Mouse (Mus musculus) brain, embryonic 14.5 days (tissue): ENCODE measurements around the gene Hrh1. TPM values are rescaled to one million over a fixed set of nuclear protein-coding genes. Genes with fewer than 3 reads are reported as not detected.
A peak's percentile ranks its signal among the peaks of the same experiment; 100 is the strongest.
"Not testable (repeated sequence)": the region's sequence is repeated elsewhere in the genome, so short reads cannot be mapped to it uniquely, and the experiment has no call there.

Experiments used
- DNase-seq: peaks from one replicate; pipeline ENCODE4 v3.0.0-alpha.2; 2011; ENCODE audit warnings: low read depth
- CTCF ChIP-seq: fragments of 200-500 bp; IDR thresholded peaks from 2 replicates; pipeline ENCODE4 v1.5.1; 2012; ENCODE audit warnings: inconsistent platforms, mild to moderate bottlenecking, moderate library complexity, borderline replicate concordance; ENCODE audit not compliant: insufficient read depth, insufficient read length; ENCODE audit errors: extremely low read depth
- POLR2A ChIP-seq: fragments of 200-500 bp; IDR thresholded peaks from 2 replicates; pipeline ENCODE4 v1.6.1; 2012; ENCODE audit warnings: mild to moderate bottlenecking, inconsistent platforms, borderline replicate concordance; ENCODE audit not compliant: poor library complexity, insufficient read depth, insufficient read length, severe bottlenecking; ENCODE audit errors: extremely low read depth
- polyA plus RNA-seq: library from polyadenylated mRNA; depleted of rRNA; stranded (reverse); fragments of >200 nt; gene quantifications from 2 replicates; pipeline ENCODE4 v1.2.3, GENCODE M21; 2012; rRNA removed

The Hrh1 gene
- polyA plus RNA-seq, 1 experiment, result 0.42 TPM

DNA sequence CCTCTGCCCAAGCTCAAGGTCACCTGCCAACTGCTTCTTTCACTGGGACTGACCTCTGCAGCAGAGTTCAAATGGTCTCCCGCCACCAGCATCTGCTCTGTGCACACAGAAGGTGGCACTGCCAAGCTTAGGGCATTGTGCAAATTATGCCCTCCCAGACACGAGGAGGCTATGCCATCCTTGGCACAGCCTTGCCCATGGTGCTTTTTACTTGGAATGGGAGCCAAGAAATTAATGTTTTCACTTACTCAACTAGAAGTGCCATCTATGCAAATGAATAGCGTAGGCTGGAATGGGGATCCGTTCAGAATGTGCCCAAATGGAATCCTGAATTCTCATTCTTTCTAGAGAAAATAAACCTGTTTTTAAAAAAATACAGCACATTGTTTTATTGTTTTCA lies 77.2 kb downstream of the Hrh1 start:
- DNase-seq, result peak; percentile 17
- TF ChIP-seq CTCF (no peak), POLR2A (no peak)

DNA sequence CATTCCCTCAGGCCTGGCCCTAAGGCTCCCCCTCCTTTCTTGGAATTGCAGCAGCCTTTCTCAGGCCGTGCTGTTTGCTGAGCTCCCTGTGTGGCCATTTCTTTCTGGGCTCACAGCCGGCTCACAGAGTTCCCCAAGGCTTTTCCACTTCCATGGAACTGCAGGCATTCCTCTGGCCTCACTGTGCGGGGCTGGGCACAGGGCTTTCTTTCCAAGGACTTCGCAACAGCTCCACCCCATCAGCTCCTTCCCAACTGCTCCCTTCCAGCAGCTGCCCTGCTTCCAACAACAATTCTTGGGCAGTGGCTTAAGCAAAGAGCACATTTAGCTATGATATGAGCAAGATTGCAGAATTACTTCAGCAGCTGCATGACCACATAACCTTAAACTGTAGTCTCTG lies 81.0 kb downstream of the Hrh1 start:
- peak; percentile 16 for DNase-seq
- TF ChIP-seq CTCF, result no peak
- no peak for TF ChIP-seq POLR2A

DNA sequence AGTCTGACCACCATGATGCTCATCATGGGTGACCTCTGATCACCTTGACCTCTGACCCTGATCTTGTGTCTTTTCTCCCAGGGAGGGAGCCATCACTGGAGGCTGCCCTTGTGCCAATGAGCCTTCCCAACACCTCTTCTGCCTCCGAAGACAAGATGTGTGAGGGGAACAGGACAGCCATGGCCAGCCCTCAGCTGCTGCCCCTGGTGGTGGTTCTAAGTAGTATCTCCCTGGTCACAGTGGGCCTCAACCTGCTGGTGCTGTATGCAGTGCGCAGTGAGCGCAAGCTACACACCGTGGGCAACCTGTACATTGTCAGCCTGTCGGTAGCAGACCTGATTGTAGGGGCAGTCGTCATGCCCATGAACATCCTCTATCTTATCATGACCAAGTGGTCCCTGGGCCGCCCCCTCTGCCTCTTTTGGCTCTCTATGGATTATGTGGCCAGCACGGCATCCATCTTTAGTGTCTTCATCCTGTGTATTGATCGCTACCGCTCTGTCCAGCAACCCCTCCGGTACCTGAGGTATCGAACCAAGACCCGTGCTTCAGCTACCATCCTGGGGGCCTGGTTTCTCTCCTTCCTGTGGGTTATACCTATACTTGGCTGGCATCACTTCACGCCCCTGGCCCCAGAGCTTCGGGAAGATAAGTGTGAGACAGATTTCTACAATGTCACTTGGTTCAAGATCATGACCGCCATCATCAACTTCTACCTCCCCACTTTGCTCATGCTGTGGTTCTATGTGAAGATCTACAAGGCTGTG lies 82.1 kb downstream of the Hrh1 start:
- TF ChIP-seq CTCF (peak; percentile 45; the same call in 1 of the 2 replicates), POLR2A (no peak)
- DNase-seq, result no peak

DNA sequence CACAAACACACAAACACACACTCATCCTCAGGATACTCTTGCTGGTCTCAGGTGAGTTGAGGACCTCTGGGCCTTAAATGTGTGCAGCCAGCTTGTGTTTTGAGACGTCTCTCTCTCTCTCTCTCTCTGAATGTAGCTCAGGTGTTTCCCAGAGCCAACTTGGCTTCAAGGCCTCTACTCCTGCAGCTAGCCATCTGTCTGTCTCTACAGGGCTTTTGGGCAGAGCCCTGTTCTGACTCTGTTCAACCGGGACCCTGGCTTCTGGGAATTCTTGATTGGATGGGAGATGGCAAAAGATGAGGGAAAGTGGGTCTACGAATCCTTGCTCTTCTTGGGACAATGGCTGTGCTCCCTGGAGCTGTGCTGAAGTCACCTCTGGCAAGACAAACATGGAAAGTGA lies 91.6 kb downstream of the Hrh1 start:
- no peak for TF ChIP-seq CTCF
- no peak for TF ChIP-seq POLR2A
- DNase-seq, result no peak

DNA sequence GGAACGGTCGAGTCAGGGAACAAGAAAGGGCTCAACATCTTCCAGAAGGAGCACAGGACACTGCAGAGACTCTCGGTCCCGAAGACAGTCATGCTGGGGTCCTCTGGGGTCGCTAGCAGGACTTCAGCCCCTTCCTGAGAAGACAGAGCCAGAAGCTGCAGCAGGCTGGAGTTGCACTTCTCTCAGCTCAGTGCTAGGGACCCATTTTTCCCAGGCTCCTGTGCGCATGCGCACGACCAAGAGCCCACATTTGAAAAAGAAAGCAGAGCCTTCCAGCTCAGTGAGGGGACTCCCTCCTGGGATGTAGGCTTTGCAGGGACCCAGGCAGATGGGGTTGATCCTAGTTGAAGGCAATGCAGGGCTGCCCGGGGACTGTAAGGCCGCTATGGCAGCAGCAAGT lies 94.9 kb downstream of the Hrh1 start:
- DNase-seq, result peak; percentile 36

DNA sequence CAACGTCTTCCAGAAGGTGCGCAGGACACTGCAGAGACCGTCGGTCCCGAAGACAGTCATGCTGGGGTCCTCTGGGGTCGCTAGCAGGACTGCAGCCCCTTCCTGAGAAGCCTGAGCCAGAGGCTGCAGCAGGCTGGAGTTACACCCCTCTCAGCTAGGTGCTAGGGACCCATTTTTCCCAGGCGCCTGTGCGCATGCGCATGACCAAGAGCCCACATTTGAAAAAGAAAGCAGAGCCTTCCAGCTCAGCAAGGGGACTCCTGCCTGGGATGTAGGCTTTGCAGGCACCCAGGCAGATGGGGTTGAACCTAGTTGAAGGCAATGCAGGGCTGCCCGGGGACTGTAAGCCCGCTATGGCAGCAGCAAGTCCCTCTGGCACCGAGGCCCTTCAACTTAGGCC lies 97.3 kb downstream of the Hrh1 start:
- not testable (repeated sequence) for DNase-seq

DNA sequence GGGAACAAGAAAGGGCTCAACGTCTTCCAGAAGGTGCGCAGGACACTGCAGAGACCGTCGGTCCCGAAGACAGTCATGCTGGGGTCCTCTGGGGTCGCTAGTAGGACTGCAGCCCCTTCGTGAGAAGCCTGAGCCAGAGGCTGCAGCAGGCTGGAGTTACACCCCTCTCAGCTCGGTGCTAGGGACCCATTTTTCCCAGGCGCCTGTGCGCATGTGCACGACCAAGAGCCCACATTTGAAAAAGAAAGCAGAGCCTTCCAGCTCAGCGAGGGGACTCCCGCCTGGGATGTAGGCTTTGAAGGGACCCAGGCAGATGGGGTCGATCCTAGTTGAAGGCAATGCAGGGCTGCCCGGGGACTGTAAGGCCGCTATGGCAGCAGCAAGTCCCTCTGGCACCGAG lies 116.3 kb downstream of the Hrh1 start:
- not testable (repeated sequence) for DNase-seq

DNA sequence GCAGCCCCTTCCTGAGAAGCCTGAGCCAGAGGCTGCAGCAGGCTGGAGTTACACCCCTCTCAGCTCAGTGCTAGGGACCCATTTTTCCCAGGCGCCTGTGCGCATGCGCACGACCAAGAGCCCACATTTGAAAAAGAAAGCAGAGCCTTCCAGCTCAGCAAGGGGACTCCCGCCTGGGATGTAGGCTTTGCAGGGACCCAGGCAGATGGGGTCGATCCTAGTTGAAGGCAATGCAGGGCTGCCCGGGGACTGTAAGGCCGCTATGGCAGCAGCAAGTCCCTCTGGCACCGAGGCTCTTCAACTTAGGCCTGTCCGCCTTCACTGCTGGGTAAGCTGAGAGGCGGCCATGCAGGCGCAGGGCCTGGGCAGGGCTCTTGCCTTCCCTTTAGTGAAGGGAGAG lies 131.0 kb downstream of the Hrh1 start:
- DNase-seq, result not testable (repeated sequence)

Other genes starting within 250 kb of the Hrh1 start
- gene Slc6a1, start 115.3 kb upstream of the Hrh1 start, polyA plus RNA-seq, result 210 and 269 TPM in 2 replicates
- 13.8 and 15.2 TPM in 2 replicates for gene Atg7, start 245.2 kb downstream of the Hrh1 start, polyA plus RNA-seq